Mouse (Mus musculus) c-Kit-negative CD71-positive TER-119-positive erythroid progenitor cells, embryonic 14.5 days (primary cell): Measurements from ENCODE around the gene Rufy4.

Experiments
- DNase-seq: peaks from one replicate; pipeline ENCODE4 v3.0.0-alpha.2; 2013; ENCODE audit warnings: low read depth, low spot score

Gene Rufy4

DNA sequence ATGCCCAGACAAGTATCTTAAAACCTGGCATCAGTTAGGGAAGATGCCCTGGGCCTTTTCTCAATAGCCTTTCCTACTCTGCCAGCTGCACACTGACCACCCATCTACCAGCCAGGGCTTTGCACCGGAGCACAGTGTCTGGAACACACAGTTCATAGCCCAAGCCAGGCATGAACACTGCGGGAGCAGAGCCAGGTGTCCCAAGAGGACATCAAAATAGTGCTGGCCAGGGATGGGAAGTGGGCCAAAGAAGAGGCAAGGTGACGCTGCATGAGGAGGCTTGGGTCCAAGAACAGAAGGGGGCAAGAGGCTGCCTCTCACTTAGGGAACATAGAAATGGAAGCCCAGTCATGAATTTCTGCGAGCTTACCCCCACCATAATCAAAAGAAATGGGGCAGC, 19.7 kb upstream of the Rufy4 start:
- no peak for DNase-seq

DNA sequence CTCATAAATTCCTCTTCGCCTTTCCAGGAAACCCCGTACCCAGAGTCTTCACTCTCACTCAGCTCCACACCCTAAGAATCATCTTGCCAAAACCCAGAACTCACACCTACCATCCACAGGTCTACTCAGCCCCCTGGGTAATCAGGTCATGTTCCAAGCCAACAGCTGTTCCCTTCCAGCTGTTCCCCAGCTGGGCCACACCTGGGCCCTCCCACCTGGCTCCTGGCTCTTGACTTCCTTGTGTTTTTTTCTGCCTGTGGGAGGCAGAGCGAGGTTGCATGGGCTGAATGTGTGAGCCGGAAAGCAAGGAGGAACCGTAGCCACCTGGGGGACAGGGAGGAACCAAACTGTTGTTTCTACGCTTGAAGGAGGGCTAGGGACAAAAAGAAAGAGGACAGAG, 19.1 kb upstream of the Rufy4 start:
- no peak for DNase-seq

DNA sequence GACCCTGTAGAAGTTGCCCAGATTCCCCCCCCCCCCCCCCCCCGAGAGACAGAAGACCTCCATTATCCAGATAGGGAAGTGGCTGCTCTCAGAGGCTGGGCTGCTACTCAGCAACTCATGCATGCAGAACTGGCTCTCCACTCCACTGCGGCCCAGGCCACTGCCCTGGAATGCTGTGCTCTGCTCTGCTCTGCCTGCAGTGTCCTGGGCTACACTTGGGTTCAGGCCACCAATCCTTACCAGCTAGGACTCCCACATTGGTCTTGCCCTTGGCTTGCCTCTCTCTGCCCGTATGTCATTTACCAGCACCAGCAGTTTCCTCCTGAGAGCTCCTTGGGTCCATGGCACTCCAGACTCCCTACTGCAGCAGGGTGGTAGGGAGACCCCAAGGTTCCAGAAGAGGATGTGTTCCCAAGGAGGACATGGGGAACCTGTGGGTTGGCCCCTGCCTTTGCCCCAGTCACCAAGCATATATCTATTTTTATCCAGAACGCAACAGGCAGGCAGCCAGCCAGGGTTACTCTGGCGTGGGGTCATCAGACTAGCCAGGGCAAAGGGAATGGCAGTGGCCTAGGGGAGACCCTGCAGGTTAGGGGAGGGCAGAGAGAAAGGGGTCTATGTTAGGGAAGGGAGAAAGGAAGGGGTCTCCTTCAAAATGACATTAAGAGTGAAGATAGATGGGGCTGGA, 17.3 kb upstream of the Rufy4 start:
- DNase-seq: no peak

DNA sequence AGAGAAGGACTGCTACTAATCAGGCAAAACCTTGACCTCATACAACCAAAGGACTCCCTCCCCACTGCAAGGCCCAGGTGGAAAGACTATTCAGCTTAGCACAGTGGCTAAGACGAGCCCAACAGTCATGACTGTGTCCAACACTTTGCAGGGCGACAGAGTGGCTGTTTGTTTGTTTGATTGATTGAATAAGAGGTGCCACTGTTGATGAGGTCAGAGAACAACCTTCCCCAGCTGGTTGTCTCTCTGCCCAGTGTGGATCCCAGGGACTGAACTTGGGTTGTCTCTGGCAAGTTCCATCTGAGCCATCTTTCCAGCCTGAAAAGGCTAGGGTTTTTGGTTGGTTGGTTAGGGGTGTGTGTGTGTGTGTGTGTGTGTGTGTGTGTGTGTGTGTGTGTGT, 15.7 kb upstream of the Rufy4 start:
- no peak for DNase-seq

DNA sequence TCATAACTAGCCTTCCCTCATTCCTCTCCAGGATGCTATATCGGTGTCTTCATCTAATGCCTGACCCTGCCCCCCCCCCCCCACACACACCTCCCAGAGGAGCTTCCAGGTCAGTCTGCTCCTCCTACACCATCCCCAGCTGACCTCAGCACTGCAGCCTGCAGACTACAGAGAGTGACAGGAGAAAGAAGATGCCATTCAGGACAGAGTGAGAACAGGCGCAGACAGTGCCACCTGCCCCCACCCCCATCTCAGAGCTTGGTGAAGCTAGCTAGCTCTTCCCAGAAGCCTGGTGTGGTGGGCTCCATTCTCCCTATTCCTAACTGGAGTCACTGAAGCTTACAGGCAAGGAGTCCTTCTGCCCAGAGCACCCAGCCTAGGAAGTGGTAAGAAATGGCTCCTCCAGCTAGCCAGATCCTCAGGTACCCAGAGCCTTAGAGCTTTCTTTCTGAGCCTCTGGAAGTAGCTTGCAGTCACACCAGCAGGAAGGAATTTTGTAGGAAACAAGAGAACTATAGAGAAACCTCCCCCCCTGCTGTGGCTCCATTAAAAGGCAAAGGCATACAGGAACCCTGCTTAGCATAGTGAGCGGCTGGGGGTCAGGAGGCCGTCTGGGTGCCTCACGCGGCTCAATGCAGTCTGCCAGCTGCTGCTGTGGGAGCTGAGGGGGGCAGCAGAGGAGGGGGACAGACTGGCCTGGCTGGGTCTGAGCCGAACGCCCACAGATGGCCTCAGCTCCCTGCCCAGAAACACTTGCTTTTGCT, 14.2 kb upstream of the Rufy4 start:
- DNase-seq: no peak

DNA sequence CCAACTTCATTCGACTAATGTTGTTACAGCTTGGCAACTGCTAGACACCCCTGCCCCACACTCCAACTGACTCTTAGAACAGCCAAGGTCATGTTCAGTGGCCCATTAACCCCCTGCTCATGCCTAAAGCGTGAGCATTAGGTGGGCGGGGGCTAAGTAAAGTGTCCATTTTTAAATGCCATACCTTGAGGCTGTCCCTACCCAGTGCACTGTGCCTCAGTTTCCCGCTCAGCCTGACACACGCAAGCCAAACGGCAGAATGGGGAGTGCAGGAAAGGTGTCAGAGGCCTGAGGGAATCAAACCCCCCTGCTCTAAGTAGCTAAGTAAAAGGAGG, 13.7 kb upstream of the Rufy4 start:
- DNase-seq: no peak

DNA sequence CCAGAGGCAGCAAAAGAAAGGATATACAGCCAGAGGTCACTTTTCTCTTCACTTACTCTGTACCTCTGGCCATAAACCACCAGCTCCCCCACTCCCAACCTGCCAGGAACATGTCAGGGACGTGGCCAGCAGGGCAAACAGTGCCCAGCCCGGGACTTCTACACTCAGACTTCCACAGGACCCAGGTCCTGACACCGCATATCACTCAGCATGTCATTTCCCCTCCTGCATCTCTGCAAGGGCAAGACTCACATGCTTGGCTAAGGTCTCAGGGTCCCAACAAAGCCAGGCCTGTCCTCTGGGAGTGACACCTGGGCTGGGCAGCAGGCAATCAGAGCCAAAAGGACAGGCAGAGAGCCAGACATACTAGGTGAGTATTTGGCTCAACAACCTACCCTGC, 12.3 kb upstream of the Rufy4 start:
- DNase-seq: no peak

DNA sequence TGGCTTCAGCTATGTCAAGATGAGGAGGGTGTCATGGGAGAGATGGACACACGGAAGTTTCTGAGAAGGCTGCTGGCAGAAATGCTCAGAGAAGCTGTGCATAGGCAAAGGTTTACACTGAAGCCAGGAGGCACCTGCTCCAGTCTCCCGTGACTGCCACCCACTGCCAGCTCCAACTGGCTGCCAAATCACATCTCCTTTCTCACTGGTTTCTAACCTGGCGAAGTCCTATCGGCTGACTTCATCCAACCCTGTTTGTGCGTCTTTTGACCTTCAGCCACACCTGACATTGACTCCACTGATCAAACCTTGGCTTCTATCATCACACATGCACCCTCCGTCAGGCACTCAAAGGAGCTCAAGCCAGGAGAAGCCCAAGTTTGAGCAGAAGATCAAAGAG, 7.5 kb upstream of the Rufy4 start:
- DNase-seq: no peak

DNA sequence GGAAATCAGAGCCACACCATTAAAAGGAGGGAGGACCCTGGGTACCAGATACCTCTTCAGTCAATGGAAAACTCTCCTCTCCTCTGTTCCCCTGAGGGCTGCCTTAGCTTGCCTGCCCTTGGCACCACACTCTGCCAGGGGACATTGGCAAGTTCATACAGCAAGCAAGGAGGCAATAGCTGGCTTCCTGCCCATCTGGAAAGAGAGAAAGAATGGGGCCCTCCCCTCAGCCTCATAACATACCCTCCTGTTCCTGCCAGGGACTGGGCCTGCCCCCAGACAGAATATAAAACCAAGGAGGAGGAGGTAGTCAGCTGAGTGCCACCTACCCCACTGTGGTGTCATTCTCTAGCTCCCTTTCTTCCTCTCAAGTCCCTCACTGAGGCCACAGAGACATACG, 6.2 kb upstream of the Rufy4 start:
- no peak for DNase-seq

DNA sequence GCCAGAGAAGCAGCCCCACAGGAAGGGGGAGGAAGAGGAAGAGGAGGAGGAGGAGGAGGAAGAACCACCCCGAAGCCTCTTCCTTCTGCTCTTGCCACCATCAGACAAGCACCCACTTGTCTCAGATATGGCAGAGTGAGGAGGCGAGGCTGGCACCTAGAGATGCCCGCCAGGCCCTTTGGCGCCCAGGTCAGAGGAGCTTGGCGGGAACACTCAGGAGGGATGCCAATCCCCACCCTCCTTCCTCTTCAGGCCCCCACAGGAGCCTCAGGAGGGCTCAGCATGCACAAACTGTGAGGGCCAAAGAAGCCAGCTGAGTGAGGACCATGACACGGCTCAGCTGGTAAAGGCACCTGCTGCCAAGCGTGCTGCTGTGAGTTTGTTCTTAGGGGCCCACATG, 4.2 kb upstream of the Rufy4 start:
- DNase-seq: no peak

DNA sequence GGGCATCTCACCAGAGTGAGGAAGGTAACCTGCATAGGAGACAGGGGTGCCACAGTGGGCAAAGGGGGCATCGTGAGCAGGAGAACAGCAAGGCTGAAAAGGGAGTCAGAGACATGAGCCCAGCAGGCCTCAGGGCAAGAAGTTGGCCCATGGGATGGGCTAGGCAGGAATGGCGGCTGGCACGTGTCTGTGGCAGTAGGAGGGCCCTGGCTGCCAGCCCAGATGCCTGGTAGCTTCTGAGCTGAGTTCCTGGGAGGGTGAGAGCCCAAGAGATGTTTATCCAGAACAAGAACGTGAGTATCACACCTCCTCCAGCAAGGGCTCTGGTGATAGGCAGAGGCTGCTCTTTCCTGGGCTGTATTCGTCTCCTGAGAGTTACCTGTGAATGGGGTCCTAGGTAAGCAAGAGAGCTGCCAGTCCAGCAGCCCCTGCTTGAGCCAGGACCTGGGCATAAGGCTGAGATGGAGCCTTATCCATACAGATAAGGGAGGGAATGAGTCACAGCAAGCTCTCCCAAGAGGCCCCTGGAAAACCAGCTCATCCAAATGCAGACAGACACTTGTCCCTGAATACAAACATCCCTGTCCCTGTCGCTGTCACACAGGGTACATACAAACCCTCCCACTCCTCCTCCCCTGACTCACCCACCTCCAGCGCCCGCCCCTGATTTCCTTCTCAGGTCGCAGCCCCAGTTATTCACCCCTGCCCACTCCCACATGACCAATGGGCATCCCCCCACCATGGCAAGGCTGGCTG, 3.3 kb upstream of the Rufy4 start:
- no peak for DNase-seq

DNA sequence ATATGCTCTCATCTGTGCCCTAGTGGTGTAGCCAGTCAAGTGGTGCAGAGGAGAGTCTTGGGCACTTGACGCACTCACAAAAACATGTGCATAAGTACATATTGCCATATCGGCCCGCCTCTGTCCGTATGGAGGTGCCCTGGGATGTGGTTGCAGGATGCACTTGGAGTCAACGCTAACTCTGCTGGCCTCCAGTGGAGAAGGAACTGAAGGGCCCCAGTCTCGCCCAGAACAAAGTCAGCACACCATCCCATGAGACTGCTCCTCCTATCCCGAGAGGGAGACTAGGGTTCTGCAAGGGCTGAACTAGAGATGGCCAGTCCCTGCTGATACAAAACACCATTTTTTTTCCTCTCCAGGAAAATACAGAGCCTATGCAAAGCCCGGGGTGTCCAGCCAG, 2.1 kb upstream of the Rufy4 start:
- no peak for DNase-seq

DNA sequence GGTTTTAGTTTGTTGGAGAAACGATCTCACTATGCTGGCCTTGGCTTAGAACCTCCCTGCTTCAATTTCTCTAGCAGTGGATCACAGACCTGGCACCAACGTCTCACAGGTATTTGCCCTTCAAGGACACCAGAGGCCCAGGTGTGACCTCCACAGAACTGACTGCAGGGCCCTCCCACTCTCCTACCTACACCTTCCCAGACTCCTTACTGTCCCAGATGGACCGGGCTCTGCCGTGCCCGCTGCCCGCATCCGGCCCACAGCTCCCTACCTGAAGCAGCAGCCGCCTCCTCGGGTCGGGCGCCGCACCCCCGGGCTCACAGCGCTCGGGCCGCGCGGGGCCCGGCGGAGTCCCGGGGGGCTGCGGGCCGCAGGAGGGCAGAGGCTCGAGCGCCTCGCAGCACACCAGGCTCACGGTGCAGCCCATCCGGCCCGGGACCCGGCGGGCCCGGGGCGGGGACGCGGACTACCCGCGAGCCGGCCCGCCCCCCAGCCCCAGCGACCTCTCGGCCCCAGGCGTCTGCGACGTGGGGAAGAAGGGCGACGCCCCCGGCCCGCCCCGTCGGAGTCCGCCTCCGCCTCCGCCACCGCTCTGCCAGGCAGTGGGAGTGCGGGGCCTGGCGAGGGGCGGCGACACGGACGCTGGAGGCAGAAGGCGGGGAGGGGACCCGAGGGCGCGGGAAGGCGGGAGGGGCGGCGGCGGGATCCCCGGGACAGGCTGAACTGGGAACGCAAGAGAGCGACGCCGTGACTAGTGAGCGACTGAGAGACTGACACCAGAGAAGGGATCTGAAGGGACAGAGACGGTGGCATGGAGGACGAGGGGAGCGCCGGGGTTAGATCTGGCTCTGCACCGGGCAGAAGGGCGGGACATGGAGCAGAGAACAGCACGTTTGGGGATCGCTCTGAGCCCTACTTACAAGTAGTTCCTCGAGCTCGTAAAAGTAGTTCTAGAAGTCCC, 1.0 kb upstream of the Rufy4 start, which contains the start of gene Tns1:
Gene Tns1, minus strand, starts transcription at position 429 of the 961 bp plus-strand sequence.
- DNase-seq: no peak

DNA sequence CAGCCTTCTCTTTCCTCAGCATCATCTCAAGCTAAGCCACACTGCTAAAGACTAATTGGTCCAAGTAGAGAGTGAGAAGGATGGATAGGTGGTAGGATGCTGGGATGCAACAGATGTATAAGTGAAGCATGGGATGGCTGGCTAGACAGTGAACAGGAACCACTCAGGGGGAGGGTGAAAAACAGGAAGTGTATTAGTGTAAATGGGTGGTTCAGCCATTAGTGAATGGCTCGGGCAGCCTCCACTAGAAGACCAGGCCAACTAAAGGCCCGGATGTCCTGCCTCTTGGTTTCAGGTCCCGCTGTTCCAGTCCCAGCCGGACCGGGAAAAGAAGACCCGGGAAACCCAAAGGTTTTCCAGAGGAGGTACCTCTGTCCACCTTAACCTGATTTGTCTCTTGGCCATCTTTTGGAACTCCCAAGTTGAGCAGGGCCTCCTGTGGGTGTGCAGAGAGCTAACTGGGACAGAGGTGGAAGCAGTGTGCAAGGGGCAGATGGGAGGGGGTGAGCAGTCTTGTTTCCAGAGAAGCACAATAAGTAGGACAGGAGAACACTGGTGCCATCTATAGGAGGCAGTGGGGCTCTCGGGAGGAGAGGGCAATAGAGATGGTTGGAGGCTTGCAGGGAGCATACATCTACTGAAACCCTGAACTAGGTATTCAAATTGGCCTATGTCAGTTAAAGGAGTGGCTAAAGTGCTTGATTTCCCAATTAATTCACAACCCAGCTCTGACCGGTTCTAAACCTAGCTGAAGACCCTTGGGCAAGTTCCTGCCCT, 5.7 kb downstream of the Rufy4 start:
- no peak for DNase-seq

DNA sequence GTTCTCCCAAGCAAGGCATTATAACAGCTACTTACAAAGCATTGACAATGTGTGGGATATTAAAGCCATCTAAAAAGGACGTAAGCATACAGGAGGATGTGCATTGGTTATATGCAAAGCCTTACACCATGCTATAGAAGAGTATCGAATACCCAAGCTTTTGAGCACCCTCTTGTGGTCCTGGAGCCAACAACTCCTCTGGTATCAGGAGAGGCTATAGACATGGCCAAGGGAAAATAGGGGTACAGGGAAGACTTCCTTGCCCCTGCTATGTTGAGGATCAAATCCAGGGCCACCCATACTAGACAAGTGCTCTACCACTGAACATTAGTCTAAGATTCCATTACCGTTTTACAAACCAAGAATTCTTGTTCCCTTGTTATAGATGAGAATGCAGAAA, 6.7 kb downstream of the Rufy4 start:
- DNase-seq: no peak

DNA sequence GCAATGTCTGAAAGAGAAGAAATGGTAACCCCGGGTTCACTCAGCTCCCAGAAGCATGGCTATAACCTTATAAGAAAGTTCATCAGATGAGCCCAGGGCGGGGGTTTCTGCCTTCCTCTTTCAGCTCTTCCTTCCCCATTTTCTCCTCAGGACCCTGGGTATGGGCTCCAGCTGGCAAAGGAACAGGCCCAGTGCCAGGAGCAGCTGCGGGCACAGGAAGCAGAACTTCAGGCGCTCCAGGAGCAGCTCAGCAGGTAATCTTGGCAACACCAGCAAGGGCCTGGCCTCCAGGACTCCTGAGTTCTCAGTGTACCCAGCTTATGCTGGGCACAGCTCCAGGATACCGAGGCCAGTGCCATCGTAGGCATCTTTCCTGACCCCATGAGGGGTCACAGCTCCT, 8.6 kb downstream of the Rufy4 start:
- DNase-seq: no peak

DNA sequence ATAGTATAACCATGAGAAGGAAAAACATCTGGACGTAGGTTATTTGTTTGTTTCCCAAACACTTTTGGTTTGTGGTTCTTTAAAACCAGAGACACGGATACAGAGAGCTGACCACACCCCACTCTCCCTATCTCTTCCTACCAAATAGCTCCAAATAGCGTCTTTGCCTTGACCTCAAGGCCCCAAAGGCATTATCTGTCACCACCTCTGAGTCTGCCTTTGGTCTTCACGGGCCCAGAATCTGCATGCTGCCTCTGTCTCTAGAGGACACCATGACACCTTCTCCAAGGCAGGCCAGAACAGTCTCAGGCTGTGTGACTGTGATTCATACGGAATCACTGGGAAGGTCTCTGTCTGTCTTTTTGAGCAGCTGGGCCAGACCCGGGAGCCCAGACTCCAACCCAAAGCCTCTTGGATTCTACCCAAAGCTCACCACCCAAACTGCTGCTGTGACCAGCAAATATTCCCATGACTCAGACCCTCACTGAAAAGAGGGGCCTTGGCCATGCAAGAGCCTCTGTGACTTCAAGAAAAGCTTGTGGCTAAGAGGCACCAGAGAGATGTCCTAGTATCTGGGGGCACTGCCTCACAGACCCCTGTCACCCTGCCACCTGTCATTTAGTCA, 10.1 kb downstream of the Rufy4 start:
- DNase-seq: no peak

DNA sequence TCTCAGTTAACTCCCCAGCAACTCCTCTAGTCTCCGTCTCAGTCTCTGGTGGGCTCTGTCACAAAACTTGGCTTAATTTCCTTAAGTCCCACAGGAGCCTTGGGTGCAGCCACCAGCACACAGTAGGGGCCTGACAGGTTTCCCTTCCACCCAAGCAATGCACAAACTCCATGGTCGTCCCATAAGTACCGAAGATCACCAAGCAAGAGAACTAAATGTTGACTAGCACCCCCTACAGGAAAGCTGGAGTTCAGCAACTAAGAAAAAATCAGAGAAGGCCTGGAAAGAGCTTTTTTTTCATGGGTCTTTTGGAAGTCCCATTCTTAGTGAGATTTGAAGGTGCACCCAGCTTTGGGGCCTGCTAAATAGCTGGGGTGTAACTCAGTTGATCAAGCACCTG, 14.1 kb downstream of the Rufy4 start:
- no peak for DNase-seq

DNA sequence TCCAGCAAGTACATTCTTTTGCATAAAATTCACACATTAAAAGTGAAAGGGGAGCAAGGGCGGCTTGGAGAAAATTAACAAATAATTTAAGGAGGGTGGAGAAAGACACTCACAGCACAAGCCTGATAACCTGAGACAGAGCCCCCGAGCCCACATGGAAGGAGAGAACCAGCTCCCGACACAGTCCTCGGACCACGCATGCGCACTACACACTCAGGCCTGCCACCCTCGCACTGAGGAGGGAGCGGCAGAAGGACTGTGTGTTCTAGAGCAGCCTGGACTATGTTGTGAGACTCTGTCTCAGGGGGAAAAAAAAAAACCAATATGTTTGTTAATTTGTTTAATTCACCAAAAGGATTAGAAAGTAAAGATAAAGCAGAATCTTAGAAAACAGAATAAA, 16.4 kb downstream of the Rufy4 start:
- DNase-seq: no peak

DNA sequence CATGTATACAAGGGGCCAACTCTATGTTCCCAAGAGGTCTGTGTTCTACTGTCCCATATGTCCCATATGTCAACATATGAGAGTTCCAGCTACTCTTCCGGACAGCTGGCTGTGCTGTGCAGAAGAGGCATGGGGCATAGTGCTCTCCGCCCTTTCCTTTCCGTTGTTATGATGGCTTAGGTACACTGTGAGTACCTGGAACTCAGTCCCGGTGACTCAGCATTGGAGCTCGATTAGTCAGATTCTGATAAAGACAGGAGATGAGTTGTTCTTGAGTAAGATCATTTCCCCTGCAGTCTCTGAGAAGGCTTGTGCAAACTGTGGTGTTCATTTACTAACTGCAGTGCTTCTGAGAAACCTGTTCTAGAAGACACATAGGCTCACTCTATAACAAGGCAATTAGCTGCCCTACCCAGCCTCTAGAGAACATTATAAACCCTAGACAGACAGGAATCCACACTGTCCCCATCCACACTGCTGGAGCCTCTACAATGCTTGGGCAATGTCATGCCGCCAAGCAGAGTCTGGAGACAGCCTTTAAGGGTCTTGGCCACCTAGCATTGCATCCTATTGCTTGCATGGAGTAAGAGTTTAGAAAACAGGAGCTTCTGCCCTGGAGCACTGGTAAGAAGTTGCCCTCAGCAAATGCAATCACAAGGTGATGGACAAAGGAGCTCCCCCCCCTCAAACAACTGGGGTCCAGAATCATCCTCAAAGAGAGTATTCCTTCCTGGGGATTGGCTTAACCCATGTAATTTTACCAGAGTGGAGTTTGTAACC, 24.0 kb downstream of the Rufy4 start:
- DNase-seq: no peak
